Mouse (Mus musculus) right cerebral cortex, postnatal 4 days (tissue): ENCODE data around the gene Atp8a2.

Experiments used
- DNase-seq: peaks from one replicate; pipeline ENCODE4 v3.0.0-alpha.2; 2022

Gene Atp8a2

DNA sequence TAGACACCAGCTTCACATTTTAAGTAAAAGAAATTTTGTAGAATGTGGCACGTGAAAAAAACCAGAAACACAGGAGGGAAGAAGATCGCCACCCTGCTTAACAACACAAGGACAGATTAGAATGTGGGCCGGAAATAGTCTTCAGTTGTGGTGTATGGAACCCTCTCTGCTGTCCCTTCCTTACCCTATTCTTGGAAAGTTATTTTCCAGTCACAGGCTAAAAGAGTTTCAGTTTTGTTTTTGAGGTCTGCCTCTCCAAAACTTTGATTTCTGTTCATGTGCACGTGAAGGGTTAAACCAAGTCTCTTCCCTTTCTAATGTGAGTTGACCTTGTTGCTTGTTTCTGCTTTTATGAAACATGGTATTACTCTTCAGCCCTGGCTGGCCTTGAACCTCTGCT, 501.8 kb downstream of the Atp8a2 start:
- no peak for DNase-seq

DNA sequence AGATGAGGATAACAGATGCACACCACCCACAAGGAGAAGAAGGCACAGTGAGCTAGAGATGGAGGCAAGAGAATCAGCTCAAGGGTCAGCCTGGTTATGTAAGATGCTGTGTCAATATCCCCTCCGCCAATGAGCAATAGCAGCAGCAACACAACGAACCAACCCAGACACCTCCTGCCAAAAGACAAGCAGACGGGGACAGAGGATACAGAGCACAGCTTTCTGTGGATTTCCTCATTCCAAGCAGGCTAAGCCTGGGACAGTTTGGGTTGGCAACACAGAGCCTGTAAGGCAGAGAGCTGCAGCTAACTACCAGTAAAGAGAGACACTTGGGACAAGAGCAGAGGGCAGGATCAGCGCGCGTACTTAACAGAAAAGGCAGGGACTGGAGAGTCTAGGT, 504.8 kb downstream of the Atp8a2 start:
- no peak for DNase-seq

DNA sequence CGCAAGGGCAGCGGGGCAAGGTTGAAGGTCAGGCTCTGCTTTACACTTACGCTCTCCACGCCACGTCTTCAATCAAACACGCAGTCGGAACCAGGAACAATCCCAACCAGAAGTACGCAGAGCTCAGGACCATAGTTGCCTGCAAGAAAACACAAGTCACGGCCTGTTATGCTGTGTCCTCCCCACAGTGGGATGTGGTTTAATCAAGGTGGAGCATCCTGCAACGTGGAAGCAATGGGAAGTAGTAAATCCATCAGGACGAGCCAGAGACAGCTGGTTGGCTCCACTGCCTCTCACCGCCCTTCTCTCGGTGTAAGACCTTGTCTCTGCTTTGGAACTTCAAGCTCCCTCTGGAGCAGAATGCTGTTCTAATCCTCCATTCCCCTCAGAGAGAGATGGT, 505.6 kb downstream of the Atp8a2 start:
- no peak for DNase-seq

DNA sequence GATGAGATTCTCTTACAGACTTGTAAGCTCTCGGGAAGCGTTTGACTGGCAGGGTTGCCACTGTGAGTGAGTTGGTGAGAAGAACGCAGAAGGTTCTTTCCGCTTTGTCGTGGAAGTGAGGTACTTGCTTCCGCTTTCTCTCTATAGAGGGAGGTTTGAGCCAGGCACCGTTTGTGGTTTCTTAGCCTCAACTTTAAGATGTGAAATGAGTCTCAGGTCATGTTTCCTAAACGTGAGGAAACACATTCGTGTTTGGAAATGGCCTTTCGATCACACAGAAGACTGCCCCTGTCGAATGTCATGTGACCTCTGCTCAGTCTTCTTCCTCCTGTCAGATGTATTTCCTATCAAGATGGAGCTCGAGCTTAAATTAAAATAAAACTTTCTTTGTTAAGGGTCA, 506.0 kb downstream of the Atp8a2 start:
- no peak for DNase-seq

DNA sequence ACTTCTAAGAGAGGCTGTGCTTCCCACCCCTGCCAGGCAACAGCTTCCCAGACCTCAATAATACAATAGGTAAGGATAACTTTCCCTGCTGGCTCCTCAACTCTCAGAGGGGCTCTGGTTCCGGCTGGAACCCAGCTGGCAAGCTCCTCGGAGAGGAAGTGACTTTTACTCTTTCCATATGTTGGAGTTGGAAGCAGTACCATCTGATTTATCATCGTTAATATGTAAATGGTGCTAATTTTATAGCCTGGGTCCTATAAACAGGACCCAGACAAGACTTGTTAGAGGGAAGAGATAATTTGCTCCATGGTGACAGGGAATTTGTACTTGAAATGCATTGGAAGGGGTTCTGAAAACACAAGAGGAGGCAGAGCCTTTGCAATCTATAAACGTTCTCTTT, 507.4 kb downstream of the Atp8a2 start:
- DNase-seq, result no peak

DNA sequence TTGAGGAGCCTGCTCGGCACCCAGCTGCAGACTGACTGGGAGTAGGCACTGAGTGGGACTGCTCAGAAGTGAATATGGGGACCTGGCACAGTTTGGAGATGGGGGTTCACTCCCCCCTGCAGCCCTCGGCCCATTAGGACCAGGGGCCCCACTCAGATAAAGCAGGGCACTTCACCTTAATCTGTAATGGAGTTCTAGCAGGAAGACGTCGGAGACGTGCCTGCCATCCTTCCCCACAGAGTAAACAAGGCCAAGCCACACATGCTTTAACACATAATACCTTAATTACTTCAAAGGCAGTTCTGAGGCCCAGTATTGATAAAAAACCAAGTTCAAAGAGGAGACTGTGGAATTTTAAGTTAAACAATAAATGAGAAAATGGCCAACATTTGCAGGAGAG, 510.8 kb downstream of the Atp8a2 start:
- DNase-seq, result no peak

DNA sequence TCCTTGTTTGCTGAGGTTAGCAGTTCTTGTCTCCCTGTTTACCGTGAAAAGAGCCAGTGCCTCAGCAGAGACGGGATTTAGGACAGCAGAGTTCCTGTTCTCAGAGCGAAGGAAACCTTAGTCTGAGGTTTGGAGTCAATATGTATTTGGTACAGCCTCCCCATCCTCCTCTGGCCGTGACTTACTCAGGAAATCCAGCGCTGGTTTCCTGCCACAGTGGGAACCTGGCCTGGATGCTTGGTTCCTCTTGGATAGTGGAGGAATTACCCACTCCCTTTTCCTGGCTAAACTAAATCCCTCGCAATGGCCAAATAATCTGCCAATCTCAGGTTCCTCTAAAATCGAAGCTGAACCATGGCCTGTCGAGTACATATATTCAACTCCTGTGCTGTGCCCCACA, 511.6 kb downstream of the Atp8a2 start:
- no peak for DNase-seq

DNA sequence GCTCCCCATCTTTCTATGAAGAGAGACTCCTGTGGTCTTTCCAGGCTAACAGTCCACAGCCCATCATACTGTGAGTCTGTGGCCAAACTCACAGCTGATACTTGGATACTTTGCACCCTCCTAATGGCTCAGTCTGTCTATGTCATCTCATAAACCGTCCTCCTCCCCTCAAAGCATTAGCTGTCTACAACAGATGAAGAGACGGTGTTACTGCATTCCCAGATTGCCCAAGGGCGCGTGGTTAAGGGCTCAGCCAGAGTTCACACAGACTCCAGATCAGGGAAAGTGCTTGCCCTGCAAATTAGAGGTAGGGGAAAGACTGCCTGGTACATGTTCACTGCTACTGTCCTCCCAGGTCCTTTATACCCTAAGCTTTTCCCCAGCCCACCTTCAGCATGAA, 515.1 kb downstream of the Atp8a2 start:
- DNase-seq, result no peak

DNA sequence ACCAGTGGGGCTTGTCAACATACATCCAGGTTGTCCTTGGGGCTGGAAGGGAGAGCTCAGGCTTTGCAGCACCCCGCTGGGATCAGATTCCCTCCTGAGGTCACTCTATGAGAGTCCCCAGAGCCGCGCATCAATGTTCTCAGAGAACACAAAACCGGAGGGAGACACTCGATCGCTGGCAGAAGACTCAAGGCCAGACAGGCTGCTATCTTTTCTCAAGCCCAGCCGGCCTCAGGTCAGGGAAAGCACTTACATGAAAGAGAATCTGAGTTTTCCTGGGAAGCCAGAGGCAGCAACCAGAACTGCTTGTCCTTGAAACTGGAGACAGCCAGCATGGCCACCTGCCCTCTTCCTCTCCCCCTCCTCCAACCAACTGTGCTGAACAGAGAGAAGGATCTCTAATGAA, 519.4 kb downstream of the Atp8a2 start:
- DNase-seq, result no peak

DNA sequence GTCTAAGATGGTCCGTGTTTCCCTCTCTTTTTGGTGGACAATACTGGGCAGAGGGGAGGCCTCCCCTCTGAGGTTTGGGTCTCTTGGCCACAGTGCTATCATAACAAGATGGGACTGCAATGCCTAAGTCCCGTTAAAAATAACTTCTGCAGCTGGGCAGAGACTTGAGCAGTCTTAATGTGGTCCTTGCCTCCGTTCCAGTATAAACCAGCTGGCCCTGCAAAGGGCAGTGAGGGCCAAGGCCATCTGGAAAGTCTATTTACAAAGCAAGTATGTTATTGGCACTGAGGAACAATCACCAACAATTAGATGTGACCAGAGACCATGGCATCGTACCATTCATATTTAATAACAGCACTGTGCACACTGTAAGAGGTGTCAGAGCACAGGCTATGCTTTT, 521.6 kb downstream of the Atp8a2 start:
- DNase-seq, result no peak

DNA sequence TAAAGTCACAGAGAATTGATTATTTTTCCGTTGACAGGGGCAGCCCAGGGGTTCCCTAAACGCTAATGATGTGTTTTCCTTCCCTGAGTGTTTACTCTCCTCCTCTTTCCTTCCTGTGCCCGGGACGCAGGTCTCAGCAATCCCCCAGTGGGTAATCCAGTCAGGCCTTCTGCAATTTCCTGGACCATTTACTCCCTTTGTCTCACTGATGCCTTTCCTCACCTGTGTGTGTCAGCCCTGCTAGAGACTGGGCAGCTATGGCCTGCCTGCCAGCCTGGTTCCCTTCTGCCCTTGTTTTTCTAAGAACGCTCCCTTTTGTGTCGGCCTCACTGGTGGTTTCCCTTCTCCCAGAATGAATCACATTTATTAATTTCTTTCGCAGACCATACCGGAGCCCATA, 522.4 kb downstream of the Atp8a2 start:
- DNase-seq, result no peak

DNA sequence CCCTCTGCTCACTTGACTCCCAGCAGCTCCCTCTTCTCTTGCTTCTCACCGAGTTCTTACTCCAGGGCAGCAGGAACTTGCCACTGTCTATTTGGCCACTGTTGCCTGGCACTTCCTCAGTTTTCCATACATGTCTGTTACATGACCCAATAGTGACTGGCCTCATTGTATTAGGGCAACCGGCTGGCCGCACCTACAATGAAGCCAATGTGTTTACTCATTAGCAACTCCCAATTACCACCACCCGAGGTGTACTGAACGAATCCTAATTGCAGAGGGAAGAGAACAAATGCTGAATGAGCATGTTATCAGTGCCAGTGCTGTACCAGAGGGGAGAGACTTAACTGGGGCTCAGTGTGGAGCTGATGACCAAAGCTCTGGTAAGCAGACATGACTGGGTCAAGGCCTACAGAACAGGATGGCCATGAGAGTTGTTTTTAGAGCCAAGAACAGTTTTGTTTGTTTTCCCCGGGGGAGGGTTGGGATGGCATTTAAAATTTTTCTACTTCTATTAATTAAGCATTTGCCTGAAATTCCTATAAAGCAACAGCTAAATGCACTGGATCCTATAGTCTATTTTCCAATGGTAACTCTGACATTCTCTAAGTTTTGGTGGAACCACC, 524.0 kb downstream of the Atp8a2 start:
- DNase-seq, result no peak

DNA sequence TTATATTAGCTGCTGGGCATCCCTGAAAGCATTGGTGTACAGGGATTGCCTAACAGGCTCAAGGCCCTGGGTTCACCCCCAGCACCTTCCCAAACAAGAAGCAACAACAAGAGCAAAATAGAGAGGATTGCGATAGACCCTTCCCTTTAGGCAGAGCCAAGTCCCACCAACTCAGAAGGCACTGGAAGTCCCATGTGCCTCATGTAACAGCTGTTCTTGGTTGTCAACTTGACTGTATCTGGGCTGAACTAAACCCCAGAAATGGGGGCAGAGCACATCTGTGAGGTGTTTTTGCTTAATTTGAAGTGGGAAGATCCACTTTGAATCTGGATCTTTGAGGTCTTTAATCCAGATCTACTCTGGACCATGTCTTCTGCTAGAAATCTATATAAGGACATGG, 539.9 kb downstream of the Atp8a2 start:
- no peak for DNase-seq

DNA sequence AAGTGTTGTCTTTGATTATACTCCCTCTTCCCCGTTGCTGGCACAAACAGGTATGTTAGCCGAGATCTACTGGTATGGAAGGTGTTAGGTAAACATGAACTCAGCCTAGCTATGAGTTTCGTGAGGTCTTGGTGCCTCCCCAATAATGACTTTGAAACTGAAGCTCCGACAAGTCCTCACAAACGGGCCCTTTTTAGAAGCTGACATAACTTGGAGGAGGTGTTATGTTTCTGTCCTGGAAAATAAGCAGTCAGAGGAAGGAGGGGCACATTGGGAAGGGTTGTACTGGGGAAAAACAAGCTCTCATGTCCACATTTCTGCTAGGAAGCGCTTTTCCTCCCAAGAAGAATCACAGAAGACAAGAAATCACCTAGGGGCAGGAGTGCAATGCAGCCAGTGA, 540.4 kb downstream of the Atp8a2 start:
- no peak for DNase-seq

DNA sequence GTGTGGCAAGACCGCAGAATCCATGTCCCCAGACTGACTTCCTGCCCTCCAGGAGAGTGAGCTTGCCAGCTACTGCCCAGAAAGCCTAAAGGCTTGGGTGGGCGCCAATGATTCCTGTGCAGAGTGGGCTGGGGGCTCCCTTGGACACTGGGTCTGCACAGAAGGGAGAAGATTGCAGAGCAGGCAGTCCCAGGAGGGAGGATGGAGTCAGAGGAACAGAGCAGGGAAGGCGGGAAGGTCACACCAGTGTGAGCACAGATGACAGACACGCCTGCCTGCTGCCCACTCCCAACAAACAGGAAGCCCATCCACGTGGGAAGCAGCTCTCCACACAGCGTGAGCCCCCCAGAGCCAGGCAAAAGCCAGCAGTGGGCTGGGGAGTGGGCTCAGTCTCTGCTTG, 547.6 kb downstream of the Atp8a2 start:
- DNase-seq, result no peak

DNA sequence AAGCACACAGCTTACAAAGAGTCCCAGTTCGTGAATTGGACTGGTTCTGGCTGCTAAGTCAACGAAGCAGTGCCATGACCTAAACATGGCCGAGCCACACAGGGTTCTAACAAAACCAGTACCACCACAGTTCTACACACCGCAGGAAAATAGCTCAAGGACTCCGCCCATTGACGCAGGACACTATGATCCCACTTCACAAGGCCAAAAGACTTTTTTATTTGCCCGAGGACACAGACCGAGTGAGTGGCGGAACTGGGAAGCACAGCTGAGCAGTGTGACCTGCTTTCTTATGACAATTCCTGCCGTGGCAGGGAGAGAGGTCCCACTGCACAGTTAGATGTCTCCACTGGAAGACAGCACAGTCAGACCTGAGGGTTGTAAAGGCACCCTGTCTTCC, 548.4 kb downstream of the Atp8a2 start:
- no peak for DNase-seq

DNA sequence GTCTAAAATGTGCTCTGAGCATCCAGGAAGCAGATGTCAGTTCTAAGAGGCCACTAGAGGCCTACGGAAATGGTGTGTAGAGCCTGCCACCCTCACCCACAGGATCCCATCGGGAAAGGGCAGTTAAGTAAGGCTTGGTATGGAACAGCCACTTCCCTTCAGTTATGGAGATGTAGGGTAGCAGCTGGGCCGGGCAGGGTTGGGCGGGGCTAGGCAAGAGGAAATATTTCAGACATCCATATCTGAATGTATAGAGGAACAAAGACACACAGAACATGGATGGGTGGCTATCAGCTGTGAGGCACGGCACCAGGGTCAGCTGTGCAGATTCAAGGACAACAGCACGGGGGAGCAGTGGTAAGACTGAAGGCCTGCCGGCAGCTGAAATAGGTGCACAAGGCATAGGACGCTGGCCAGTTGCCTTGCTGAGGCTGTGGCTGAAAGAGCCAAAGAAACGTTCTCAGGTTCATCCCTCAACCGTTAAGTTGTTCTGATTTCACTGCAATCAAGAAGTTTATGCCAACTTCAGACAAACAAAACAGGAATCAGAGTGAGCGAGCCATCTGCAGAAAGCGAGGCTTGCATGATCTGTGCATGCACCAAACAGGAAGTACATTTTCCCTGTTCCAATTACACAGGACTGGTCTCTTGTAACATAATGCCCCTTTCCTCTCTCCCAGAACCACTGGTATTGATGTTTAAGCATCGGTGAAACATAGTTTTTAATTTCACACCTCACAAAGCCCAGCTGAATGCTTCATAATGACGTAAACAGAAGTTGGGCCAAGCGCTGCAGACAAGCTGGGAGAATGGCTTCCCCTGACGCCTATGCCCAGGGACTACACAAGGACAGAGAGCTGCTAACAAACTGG, 549.9 kb downstream of the Atp8a2 start:
- no peak for DNase-seq

DNA sequence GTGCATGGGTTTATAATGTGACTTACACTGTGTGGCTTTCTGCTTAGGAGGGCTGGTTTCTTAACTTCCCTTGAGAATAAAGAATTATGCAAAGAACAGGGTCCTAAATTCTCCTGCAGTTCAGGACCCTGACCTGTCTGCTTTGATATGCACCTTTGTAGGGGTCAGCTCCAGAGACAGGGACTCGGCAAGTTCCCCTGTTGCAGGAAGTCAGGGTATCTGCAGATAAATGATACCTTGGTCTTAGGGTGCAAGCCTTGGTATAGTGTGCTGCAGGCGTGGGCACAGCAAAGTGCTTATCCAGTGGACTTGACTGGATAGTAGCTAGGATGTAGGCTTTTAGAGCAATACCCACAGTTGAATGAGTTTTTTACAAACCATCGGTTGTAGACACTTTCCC, 552.1 kb downstream of the Atp8a2 start:
- no peak for DNase-seq

DNA sequence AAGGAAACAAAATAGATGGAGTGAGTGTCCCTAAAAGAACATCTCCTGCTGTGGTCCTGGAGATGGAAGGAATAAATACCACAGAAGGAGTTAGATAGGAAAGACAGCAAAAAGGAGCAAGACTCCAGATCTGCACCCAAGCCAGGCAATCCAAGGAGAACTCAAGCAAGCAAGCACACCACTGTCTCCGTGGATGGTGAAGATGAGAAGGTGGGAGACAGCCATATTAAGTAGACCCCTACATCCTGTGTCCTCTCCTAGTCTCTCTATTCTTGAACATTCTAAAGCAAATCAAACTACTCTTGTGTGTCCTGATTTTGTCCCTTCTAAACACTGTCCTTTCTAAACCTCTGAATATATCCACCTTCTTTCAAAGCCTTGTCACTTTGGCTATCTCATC, 552.8 kb downstream of the Atp8a2 start:
- DNase-seq, result no peak

DNA sequence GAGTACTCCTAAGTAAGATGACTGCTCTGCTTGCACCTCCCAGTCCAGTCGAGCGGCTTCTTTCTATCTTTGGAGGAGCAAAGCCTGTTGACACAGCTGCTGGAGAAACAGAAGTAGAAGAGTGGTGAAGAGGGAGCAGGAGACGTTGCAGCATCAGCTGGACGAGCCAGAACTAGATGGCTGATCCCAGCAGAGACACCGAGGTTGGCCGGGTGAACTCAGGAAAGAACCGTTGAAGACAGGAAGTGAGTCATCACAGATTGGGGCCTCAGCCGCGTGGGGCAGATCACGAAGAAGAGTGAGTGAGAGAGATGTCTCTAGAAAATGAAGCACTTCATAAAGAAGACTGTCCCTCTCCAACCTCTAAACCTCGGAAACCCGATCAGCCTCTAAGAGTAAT, 553.4 kb downstream of the Atp8a2 start:
- no peak for DNase-seq

DNA sequence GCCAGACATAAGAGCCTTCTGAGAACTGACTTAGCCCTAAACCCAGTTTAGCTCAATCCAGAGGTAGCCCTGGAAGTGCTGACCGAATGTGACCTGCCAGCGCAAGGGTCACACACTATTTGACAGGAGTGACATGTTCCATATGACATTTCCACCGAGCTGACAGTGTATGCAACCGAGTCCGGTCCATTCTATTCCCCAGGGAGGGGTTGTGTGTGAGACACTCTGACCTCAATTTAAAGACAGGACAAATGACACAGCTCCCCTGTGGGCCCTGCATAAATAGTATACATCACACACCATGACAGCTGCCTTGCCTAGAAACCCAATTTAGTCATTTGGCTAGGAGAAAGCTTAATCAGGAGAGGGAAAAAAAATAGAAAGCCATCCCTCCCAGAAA, 555.1 kb downstream of the Atp8a2 start:
- DNase-seq, result no peak

DNA sequence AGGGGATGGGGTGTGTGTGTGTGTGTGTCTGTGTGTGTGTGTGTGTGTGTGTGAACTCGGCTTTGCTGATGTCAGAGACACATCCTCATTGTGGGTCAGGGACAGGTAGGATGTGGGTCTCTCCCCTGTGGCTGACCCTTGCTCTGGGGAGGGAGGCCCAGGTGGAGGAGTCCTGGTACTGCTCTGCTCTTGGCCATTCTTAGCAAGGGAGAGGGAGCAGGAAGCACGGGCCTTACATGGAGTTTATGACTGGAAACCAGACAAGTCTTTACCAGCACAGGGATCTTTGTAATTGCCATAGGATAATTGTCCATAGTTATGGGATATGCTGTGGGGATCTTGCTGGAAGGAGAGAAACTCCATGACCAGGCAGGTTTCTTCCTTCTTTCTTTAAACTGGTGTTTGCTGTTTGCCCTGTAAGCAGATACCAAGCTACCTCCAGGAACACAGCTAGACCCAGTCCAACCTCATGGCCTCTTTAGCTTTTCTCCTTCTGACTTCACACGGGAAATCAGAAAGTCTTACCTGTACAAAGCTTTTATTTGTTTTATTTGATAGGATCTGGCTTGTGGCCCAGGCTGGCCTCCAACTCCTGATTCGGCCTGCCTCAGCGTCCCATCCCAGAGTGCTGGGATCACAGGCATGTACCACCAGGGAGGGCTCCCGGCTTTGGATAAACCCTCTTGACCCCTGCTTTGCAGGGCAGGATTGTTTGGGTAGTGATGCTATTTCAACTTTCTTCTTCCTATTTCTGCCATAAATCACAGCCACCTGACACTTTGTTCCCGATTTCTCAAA, 557.9 kb downstream of the Atp8a2 start:
- DNase-seq, result no peak

DNA sequence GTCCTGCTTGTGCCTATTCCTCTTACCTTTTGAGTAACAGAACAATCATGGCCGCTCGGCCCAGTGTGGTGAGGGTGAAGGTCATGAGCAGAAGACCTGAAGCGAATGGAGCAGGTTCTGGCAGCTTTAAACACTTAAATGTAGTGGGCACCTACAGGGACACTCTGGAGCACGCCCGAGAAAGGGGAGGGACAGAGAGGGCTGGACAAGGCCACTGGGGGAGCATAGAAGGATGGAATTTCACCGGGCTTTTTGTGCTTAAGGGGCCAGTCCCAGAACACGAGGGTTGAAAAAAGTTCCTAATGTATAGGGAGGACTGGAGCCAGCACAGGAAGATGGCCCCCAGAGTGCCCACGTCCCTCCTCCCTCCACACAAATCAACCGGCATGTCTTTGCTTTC, 563.0 kb downstream of the Atp8a2 start:
- DNase-seq, result no peak

DNA sequence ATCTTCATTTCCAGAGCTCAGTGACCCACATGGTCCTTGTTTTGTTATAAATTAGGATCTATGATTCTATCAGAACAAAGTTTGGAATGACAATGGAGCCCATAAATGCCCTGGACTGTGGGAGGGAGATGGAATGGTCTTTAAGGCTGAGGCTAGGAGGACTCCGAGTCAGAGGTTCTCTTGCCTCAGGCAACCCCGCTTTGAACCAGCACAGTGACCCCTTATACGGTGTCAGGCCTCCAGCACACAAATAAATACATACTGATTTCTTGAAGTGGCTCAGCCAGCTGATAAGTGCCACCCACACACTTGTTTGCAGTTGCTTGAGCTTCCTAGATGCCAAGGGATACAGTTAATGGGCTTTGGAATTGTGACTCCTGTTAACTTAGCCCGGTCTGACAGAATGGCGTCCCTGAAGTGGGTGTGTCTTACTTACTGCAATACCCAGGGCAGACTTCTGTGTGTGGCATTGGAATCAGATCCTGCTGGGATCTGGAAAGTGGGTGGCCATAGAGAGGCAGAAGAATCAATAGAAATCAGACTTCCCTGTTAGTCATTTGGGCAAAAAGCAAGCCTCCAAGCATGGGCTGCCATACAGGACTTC, 563.6 kb downstream of the Atp8a2 start:
- DNase-seq, result no peak
